In the genomic region with DNA sequence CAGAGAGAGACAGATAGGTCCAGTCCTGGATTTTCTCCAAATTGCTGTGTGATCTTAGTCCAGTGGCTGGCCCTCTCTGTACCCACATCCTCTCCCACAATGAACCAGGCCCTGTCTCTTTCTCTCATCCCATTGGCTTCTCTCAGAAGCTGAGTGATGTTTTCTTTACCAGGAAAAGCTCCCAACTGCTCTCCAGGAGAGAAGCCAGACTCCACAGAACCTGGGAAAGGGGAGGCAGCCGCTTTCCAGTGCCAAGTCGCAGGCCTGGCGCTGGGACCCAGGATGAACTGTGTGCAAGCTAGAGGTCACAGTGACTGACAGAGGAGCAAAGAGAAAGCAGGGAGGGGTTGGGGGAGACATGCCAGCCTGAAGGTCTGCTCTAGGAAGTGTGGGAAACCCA, we compare ENCODE assay signal across 13 mouse cellular contexts. TPM values are rescaled to one million over a fixed set of nuclear protein-coding genes. Genes with fewer than 3 reads are reported as not detected.
DNase-seq lines count a peak whose midpoint lies in the region; ATAC-seq lines count a peak whose summit lies in the region.
"Had no signal": no experiment of that assay in that cellular context is flagged by ENCODE, and none has a peak within 500 bp of the region (broad histone marks: within the 10 kb centered on the region; RNA-seq: fewer than 3 reads in every experiment).

No protein-coding gene starts in this region.

- peak overlapping the region; percentile 80 for H3K27ac ChIP-seq in hindbrain, embryonic 13.5 days
- no peak overlapping the region for H3K27ac ChIP-seq in hindbrain, embryonic 16.5 days (ENCODE audit: low read depth, low read length)
- peak overlapping the region; percentile 57 for H3K27ac ChIP-seq in neural tube, embryonic 15.5 days (replicated peaks)

- WGBS in hindbrain, embryonic 13.5 days: 68% methylated on average over 3 of the region's 3 CpGs
- 50% methylated on average over 3 of the region's 3 CpGs for WGBS in hindbrain, embryonic 16.5 days
- 72% methylated on average over 3 of the region's 3 CpGs for WGBS in neural tube, embryonic 15.5 days

- no peak overlapping the region for H3K4me3 ChIP-seq in hindbrain, embryonic 13.5 days
- no peak overlapping the region for H3K4me3 ChIP-seq in hindbrain, embryonic 16.5 days (ENCODE audit: low read length)
- no peak overlapping the region for H3K4me3 ChIP-seq in neural tube, embryonic 15.5 days (replicated peaks)
- H3K4me3 ChIP-seq: erythroblast, embryonic 14.5 days had no signal

- H3K27me3 ChIP-seq in hindbrain, embryonic 13.5 days: 0 out of 2 replicates have a peak, but pooled peaks cover 13% of the 10 kb centered on the region
- peaks cover 2% of the 10 kb centered on the region; the same call in 1 of the 2 replicates for H3K27me3 ChIP-seq in hindbrain, embryonic 16.5 days (replicated peaks; ENCODE audit: control insufficient read depth, insufficient read depth, low read length)
- 0 out of 2 replicates have a peak, but pooled peaks cover 4% of the 10 kb centered on the region for H3K27me3 ChIP-seq in neural tube, embryonic 15.5 days (replicated peaks)

- ATAC-seq in hindbrain, embryonic 13.5 days (ENCODE audit: low FRiP score): no peak
- ATAC-seq in hindbrain, embryonic 16.5 days: no peak
- peak; percentile 11; the same call in 1 of the 2 replicates for ATAC-seq in neural tube, embryonic 15.5 days (ENCODE audit: low FRiP score)
- ATAC-seq: activated CD4-positive, CD25-positive, alpha-beta regulatory T cell, adult 4 months had no signal

- no peaks in the 10 kb centered on the region for H3K36me3 ChIP-seq in hindbrain, embryonic 13.5 days
- H3K36me3 ChIP-seq in hindbrain, embryonic 16.5 days (ENCODE audit: control insufficient read depth, insufficient read depth, low read length): no peaks in the 10 kb centered on the region
- H3K36me3 ChIP-seq in neural tube, embryonic 15.5 days: no peaks in the 10 kb centered on the region
- H3K36me3 ChIP-seq: G1E had no signal

- no peak overlapping the region for H3K4me2 ChIP-seq in hindbrain, embryonic 13.5 days
- H3K4me2 ChIP-seq in hindbrain, embryonic 16.5 days (ENCODE audit: low read length): no peak overlapping the region
- no peak overlapping the region for H3K4me2 ChIP-seq in neural tube, embryonic 15.5 days
- H3K4me2 ChIP-seq: lung, embryonic 14.5 days had no signal

- peak; percentile 23 to 44 for DNase-seq in adrenal gland, postnatal 36 days
- DNase-seq in adrenal gland, postnatal 25 days: no peak
- peak; percentile 36 to 57 for DNase-seq in lung, postnatal 4 days
- no peak for DNase-seq in lung, postnatal 10 days
- DNase-seq in thymus, postnatal 36 days: no peak
- DNase-seq: thymus, postnatal 4 days had no signal

- peaks cover 15% of the 10 kb centered on the region for H3K4me1 ChIP-seq in hindbrain, embryonic 13.5 days (replicated peaks)
- H3K4me1 ChIP-seq in hindbrain, embryonic 16.5 days (ENCODE audit: control insufficient read depth, insufficient read depth, low read depth, low read length): peaks cover 6% of the 10 kb centered on the region; the same call in 1 of the 2 replicates
- peaks cover 18% of the 10 kb centered on the region for H3K4me1 ChIP-seq in neural tube, embryonic 15.5 days

- no peaks in the 10 kb centered on the region for H3K9me3 ChIP-seq in hindbrain, embryonic 13.5 days
- no peaks in the 10 kb centered on the region for H3K9me3 ChIP-seq in hindbrain, embryonic 16.5 days (ENCODE audit: control insufficient read depth, low read length)
- no peaks in the 10 kb centered on the region for H3K9me3 ChIP-seq in neural tube, embryonic 15.5 days (replicated peaks)
- H3K9me3 ChIP-seq: G1E had no signal

- no peak overlapping the region for H3K9ac ChIP-seq in hindbrain, embryonic 13.5 days
- H3K9ac ChIP-seq in hindbrain, embryonic 16.5 days (ENCODE audit: low read depth, low read length): no peak overlapping the region
- H3K9ac ChIP-seq in neural tube, embryonic 15.5 days (replicated peaks): no peak overlapping the region
- H3K9ac ChIP-seq: lung, embryonic 14.5 days had no signal

RNA-seq across cellular contexts. Expression of a gene that starts 28.1 kb away (rescaled TPM):
- 10 to 100 TPM in 1 of 2 experiments, 1 to 10 TPM in 1; 6.8 to 10.2 TPM for total RNA-seq in adrenal gland, postnatal 36 days (2021)
- 7.5 and 7.6 TPM in 2 replicates for total RNA-seq in adrenal gland, postnatal 25 days (2021)
- polyA plus RNA-seq in hindbrain, embryonic 13.5 days (2015; fragmentation: Nextera tagmentation; extraction: Ambion mirVana): 6.8 and 7.7 TPM in 2 replicates
- 6.2 and 6.4 TPM in 2 replicates for polyA plus RNA-seq in hindbrain, embryonic 16.5 days (2015; fragmentation: Nextera tagmentation; extraction: Ambion mirVana)
- 7.3 and 13.2 TPM in 2 replicates for polyA plus RNA-seq in neural tube, embryonic 15.5 days (2015; fragmentation: Nextera tagmentation; extraction: Ambion mirVana)

RNA-seq across cellular contexts. Expression of a gene that starts 52.4 kb away (rescaled TPM):
- total RNA-seq in adrenal gland, postnatal 36 days (2021): 1 to 10 TPM; 3.3 to 3.7 TPM
- 2.7 and 4.5 TPM in 2 replicates for total RNA-seq in adrenal gland, postnatal 25 days (2021)
- polyA plus RNA-seq in hindbrain, embryonic 13.5 days (2015; fragmentation: Nextera tagmentation; extraction: Ambion mirVana): 6.3 and 8.8 TPM in 2 replicates
- polyA plus RNA-seq in hindbrain, embryonic 16.5 days (2015; fragmentation: Nextera tagmentation; extraction: Ambion mirVana): 4.0 and 5.7 TPM in 2 replicates
- polyA plus RNA-seq in neural tube, embryonic 15.5 days (2015; fragmentation: Nextera tagmentation; extraction: Ambion mirVana): 6.7 and 77.0 TPM in 2 replicates

Comparison
In these comparisons a context has a peak if more than half of its experiments do, and no peak if none do; other contexts are left out.
1. DNase-seq: peak in adrenal gland, postnatal 36 days (2 of 2) and lung, postnatal 4 days (2 of 2); none in adrenal gland, postnatal 25 days (single experiment), lung, postnatal 10 days (single experiment) and thymus, postnatal 36 days (0 of 2).